Mouse (Mus musculus): Measurements from ENCODE around the gene Svep1.

DNA sequence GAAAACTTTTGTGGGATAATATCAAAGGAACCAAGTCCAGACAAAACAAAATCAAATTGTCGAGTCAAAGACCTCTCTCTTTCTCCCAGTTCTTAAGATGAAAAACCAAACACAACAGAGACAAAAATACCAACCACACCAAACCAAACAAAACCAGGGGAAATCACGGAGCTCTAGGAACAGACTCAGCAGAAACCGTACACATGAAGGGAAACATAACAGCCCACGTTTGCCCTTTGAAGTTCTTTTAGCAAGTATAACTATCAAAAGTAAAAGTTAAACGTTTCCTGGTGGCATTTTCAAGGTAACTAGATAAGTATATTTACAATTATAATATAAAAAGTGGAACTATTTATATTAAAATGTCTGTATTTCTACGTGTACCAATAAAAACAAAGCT lies 29.2 kb upstream of the Svep1 start:
- TF ChIP-seq CTCF (IDR thresholded peaks at IDR 0.05; ENCODE audit: low read depth) (no peak), EP300 (optimal IDR thresholded peaks at IDR 0.05) (no peak)
